Comparison of ENCODE assay signal across 1 mouse cellular context in the genomic region with DNA sequence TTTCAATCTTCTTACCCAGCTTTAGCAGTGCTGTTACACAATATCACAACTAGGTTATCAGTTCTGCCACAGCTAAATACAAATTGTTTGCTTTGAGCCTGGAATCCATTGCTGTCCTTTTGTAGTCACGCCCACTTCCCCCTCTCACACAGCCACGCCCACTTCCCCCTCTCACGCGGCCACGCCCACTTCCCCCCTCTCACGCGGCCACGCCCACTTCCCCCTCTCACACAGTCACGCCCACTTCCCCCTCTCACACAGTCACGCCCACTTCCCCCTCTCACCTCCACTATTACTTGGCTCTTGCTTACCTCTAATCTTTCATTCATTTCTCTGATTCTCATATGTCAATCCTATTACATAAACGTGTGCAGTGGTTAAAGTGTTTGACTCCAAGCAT.
TF ChIP-seq lines count a peak whose summit lies in the region.

No protein-coding gene starts in this region.

TF ChIP-seq in CH12.LX, 34 proteins besides CTCF, POLR2A, EP300 and RAD21 (continued from another document):
- TF ChIP-seq ZMIZ1 (IDR thresholded peaks at IDR 0.05; ENCODE audit: low read depth, low read length) = no peak
